Mouse (Mus musculus): ENCODE data around the gene Tmem184b.

The Tmem184b gene

GRCm38 (mm10) chr15:79399231-79400052 is 3.9 kb downstream of the Tmem184b start:
- DNase-seq (ENCODE audit: low read depth, low spot score): no peak

GRCm38 (mm10) chr15:79396736-79397135 is 6.6 kb downstream of the Tmem184b start:
- DNase-seq (ENCODE audit: low read depth, low spot score): no peak

GRCm38 (mm10) chr15:79395281-79395680 is 8.1 kb downstream of the Tmem184b start:
- no peak for DNase-seq (ENCODE audit: low read depth, low spot score)

GRCm38 (mm10) chr15:79394842-79395241 is 8.5 kb downstream of the Tmem184b start:
- no peak for DNase-seq (ENCODE audit: low read depth, low spot score)

GRCm38 (mm10) chr15:79393101-79393500 is 10.3 kb downstream of the Tmem184b start:
- DNase-seq (ENCODE audit: low read depth, low spot score): no peak

GRCm38 (mm10) chr15:79392527-79392926 is 10.8 kb downstream of the Tmem184b start:
- DNase-seq (ENCODE audit: low read depth, low spot score): no peak

- DNase-seq (ENCODE audit: low read depth, low spot score): peak; percentile 51
Observed at GRCm38 (mm10) chr15:79391447-79392093, 11.8 kb downstream of the Tmem184b start.

- no peak for DNase-seq (ENCODE audit: low read depth, low spot score)
Observed at GRCm38 (mm10) chr15:79390434-79390833, 12.9 kb downstream of the Tmem184b start.

- no peak for DNase-seq (ENCODE audit: low read depth, low spot score)
Observed at GRCm38 (mm10) chr15:79388171-79388570, 15.2 kb downstream of the Tmem184b start.

GRCm38 (mm10) chr15:79387611-79388010 is 15.8 kb downstream of the Tmem184b start:
- DNase-seq (ENCODE audit: low read depth, low spot score): no peak

GRCm38 (mm10) chr15:79387081-79387480 is 16.3 kb downstream of the Tmem184b start:
- DNase-seq (ENCODE audit: low read depth, low spot score): no peak

- DNase-seq (ENCODE audit: low read depth, low spot score): no peak
Observed at GRCm38 (mm10) chr15:79381644-79382043, 21.7 kb downstream of the Tmem184b start.

GRCm38 (mm10) chr15:79380468-79381444 is 22.6 kb downstream of the Tmem184b start:
- DNase-seq (ENCODE audit: low read depth, low spot score): peak; percentile 75

GRCm38 (mm10) chr15:79379658-79380057 is 23.7 kb downstream of the Tmem184b start:
- no peak for DNase-seq (ENCODE audit: low read depth, low spot score)

- no peak for DNase-seq (ENCODE audit: low read depth, low spot score)
Observed at GRCm38 (mm10) chr15:79378608-79379007, 24.8 kb downstream of the Tmem184b start.

- no peak for DNase-seq (ENCODE audit: low read depth, low spot score)
Observed at GRCm38 (mm10) chr15:79377681-79378080, 25.7 kb downstream of the Tmem184b start.

- DNase-seq (ENCODE audit: low read depth, low spot score): no peak
Observed at GRCm38 (mm10) chr15:79374760-79375159, 28.6 kb downstream of the Tmem184b start.

- no peak for DNase-seq (ENCODE audit: low read depth, low spot score)
Observed at GRCm38 (mm10) chr15:79370281-79370843, 33.0 kb downstream of the Tmem184b start.

GRCm38 (mm10) chr15:79369452-79370280 is 33.7 kb downstream of the Tmem184b start:
- no peak for DNase-seq (ENCODE audit: low read depth, low spot score)

GRCm38 (mm10) chr15:79368861-79369440 is 34.4 kb downstream of the Tmem184b start:
- no peak for DNase-seq (ENCODE audit: low read depth, low spot score)
